Mouse (Mus musculus) E14TG2a.4 (cell line): ENCODE measurements around the gene Dph6.
"Not testable (repeated sequence)": the region's sequence is repeated elsewhere in the genome, so short reads cannot be mapped to it uniquely, and the experiment has no call there.

ENCODE experiments used
- CTCF ChIP-seq: conservative IDR thresholded peaks from 2 replicates; pipeline ENCODE4 v1.5.1; 2014; ENCODE audit warnings: low read length
- NANOG ChIP-seq: IDR thresholded peaks from 2 replicates; pipeline ENCODE4 v1.6.1; 2014; ENCODE audit warnings: borderline replicate concordance, low read length, mixed read lengths
- POU5F1 ChIP-seq: IDR thresholded peaks from 2 replicates; pipeline ENCODE4 v1.6.1; 2014; ENCODE audit warnings: low read length, borderline replicate concordance

GRCm38 (mm10) chr2:114605202-114605601 is 49.6 kb downstream of the Dph6 start:
- TF ChIP-seq NANOG, CTCF, POU5F1: not testable (repeated sequence)
